Mouse (Mus musculus) liver, embryonic 16.5 days (tissue): Measurements from ENCODE around the gene Trp73. TPM values are rescaled to one million over a fixed set of nuclear protein-coding genes. Genes with fewer than 3 reads are reported as not detected.

ENCODE experiments used
- ATAC-seq: fragments of 200-750 bp; cut with Nextera tagmentation; 2 replicates; pipeline ENCODE4 v1.8.0; 2017; ENCODE audit warnings: low read depth, mild to moderate bottlenecking, moderate number of reproducible peaks, moderate library complexity
- H3K27ac ChIP-seq: fragments of 300-500 bp; sonication (generic); 2 replicates; pipeline ENCODE4 v1.5.1; 2014; ENCODE audit warnings: mild to moderate bottlenecking, low read length
- H3K27me3 ChIP-seq: fragments of 300-500 bp; sonication (generic); 2 replicates; pipeline ENCODE4 v1.6.1; 2014; ENCODE audit warnings: low read depth, low read length, mixed read lengths; ENCODE audit not compliant: control insufficient read depth, insufficient read depth
- H3K36me3 ChIP-seq: fragments of 300-500 bp; sonication (generic); 2 replicates; pipeline ENCODE4 v1.6.1; 2014; ENCODE audit warnings: mild to moderate bottlenecking; ENCODE audit not compliant: control insufficient read depth, insufficient read depth
- H3K4me1 ChIP-seq: fragments of 300-500 bp; sonication (generic); 2 replicates; pipeline ENCODE4 v1.6.1; 2014; ENCODE audit warnings: low read depth, low read length, mixed read lengths; ENCODE audit not compliant: control insufficient read depth
- H3K4me2 ChIP-seq: fragments of 300-500 bp; sonication (generic); 2 replicates; pipeline ENCODE4 v1.6.1; 2014; ENCODE audit warnings: low read depth, low read length, mixed read lengths
- H3K4me3 ChIP-seq: fragments of 300-500 bp; sonication (generic); 2 replicates; pipeline ENCODE4 v1.5.1; 2014; ENCODE audit warnings: low read depth, mild to moderate bottlenecking, low read length
- H3K9ac ChIP-seq: fragments of 300-500 bp; sonication (generic); 2 replicates; pipeline ENCODE4 v1.6.1; 2014; ENCODE audit warnings: low read depth, low read length
- H3K9me3 ChIP-seq: fragments of 300-500 bp; sonication (generic); replicated peaks from 2 replicates; pipeline ENCODE4 v1.6.1; 2016; ENCODE audit warnings: low read length; ENCODE audit not compliant: control insufficient read depth
- WGBS: fragments of 180-500 bp; shearing (Covaris S2); extraction: QIAGEN DNeasy Blood & Tissue Kit; methylation state at CpG from one replicate; pipeline ENCODE4 v1.1.7; 2014; ENCODE audit not compliant: insufficient replicate concordance; 5-methylcytosine and 5-hydroxymethylcytosine counted together
- polyA plus RNA-seq: library from polyadenylated mRNA; unstranded; fragments of >200 nt; fragmentation: Nextera tagmentation; extraction: Ambion mirVana; gene quantifications from 2 replicates; pipeline ENCODE4 v1.2.1, GENCODE M21; 2015

Trp73 gene
- polyA plus RNA-seq, 1 experiment from 2014 or later = 0.05 TPM

- Histone ChIP-seq H3K9me3 (no peaks in the 10 kb centered on the region), H3K27ac (no peak within 1 kb of the TSS), H3K4me3 (peak within 1 kb of the TSS; percentile 46), H3K9ac (no peak within 1 kb of the TSS), H3K36me3 (no peaks in the 10 kb centered on the region), H3K4me1 (no peaks in the 10 kb centered on the region), H3K27me3 (peaks cover 56% of the 10 kb centered on the region), H3K4me2 (peak within 1 kb of the TSS; percentile 53)
- WGBS = 1% methylated on average over 59 of the region's 61 CpGs
- 0 out of 2 replicates have a peak, but pooled peaks have one; percentile 37 for ATAC-seq
Measured at GRCm38 (mm10) chr4:154170506-154171150, 30.6 kb upstream of the Trp73 start, which contains the start of gene Megf6. TSS of gene Megf6 (plus strand) at chr4:154170730.

- Histone ChIP-seq H3K4me1 (no peaks in the 10 kb centered on the region), H3K27me3 (peaks cover 56% of the 10 kb centered on the region), H3K36me3 (no peaks in the 10 kb centered on the region), H3K4me3 (peak overlapping the region; percentile 46), H3K9me3 (no peaks in the 10 kb centered on the region), H3K27ac (no peak overlapping the region), H3K9ac (no peak overlapping the region), H3K4me2 (peak overlapping the region; percentile 53)
- WGBS = 3% methylated on average over 15 of the region's 15 CpGs
- ATAC-seq = no peak
Measured at GRCm38 (mm10) chr4:154170021-154170420, 30.0 kb upstream of the Trp73 start.

- Histone ChIP-seq H3K27me3 (peaks cover 40% of the 10 kb centered on the region), H3K36me3 (no peaks in the 10 kb centered on the region), H3K4me1 (peaks cover 17% of the 10 kb centered on the region), H3K4me3 (no peak overlapping the region), H3K4me2 (no peak overlapping the region), H3K9ac (no peak overlapping the region), H3K27ac (no peak overlapping the region), H3K9me3 (no peaks in the 10 kb centered on the region)
- ATAC-seq = no peak
- 21% methylated on average over 5 of the region's 5 CpGs for WGBS
Measured at GRCm38 (mm10) chr4:154167053-154167452, 27.0 kb upstream of the Trp73 start.

GRCm38 (mm10) chr4:154163296-154163695 lies 23.3 kb upstream of the Trp73 start:
- 21% methylated on average over 7 of the region's 7 CpGs for WGBS
- H3K36me3 ChIP-seq = peaks cover 6% of the 10 kb centered on the region
- H3K27ac ChIP-seq = no peak overlapping the region; the same call in 1 of the 2 replicates
- no peak overlapping the region for H3K9ac ChIP-seq
- H3K4me1 ChIP-seq = peaks cover 34% of the 10 kb centered on the region
- no peak overlapping the region for H3K4me3 ChIP-seq
- no peak overlapping the region for H3K4me2 ChIP-seq
- no peak for ATAC-seq
- peaks cover 3% of the 10 kb centered on the region for H3K27me3 ChIP-seq
- H3K9me3 ChIP-seq = no peaks in the 10 kb centered on the region

- peaks cover 31% of the 10 kb centered on the region for H3K36me3 ChIP-seq
- H3K27ac ChIP-seq = peak within 1 kb of the TSS; percentile 100
- peak within 1 kb of the TSS; percentile 88 for H3K4me2 ChIP-seq
- peaks cover 34% of the 10 kb centered on the region for H3K4me1 ChIP-seq
- H3K27me3 ChIP-seq = no peaks in the 10 kb centered on the region
- H3K9me3 ChIP-seq = no peaks in the 10 kb centered on the region
- WGBS = under 1% methylated on average over 75 of the region's 75 CpGs
- H3K4me3 ChIP-seq = peak within 1 kb of the TSS; percentile 90
- peak; percentile 89 for ATAC-seq
- peak within 1 kb of the TSS; percentile 93 for H3K9ac ChIP-seq
Measured at GRCm38 (mm10) chr4:154160538-154161390, 20.8 kb upstream of the Trp73 start, which contains the start of gene Tprgl. TSS of gene Tprgl (minus strand) at chr4:154160666.

GRCm38 (mm10) chr4:154159961-154160537 lies 20.0 kb upstream of the Trp73 start:
- Histone ChIP-seq H3K27me3 (no peaks in the 10 kb centered on the region), H3K4me1 (peaks cover 34% of the 10 kb centered on the region), H3K9me3 (no peaks in the 10 kb centered on the region), H3K4me2 (peak overlapping the region; percentile 63), H3K9ac (peak overlapping the region; percentile 93), H3K4me3 (peak overlapping the region; percentile 90), H3K36me3 (peaks cover 37% of the 10 kb centered on the region), H3K27ac (peak overlapping the region; percentile 98)
- 1% methylated on average over 47 of the region's 47 CpGs for WGBS
- ATAC-seq = peak; percentile 33

GRCm38 (mm10) chr4:154159002-154159401 lies 19.0 kb upstream of the Trp73 start:
- Histone ChIP-seq H3K27ac (peak overlapping the region; percentile 98), H3K4me1 (peaks cover 34% of the 10 kb centered on the region), H3K9me3 (no peaks in the 10 kb centered on the region), H3K4me3 (peak overlapping the region; percentile 90), H3K4me2 (peak overlapping the region; percentile 63), H3K9ac (peak overlapping the region; percentile 93), H3K27me3 (no peaks in the 10 kb centered on the region), H3K36me3 (peaks cover 37% of the 10 kb centered on the region)
- WGBS = 15% methylated on average over 6 of the region's 6 CpGs
- ATAC-seq = no peak

- Histone ChIP-seq H3K36me3 (peaks cover 37% of the 10 kb centered on the region), H3K27ac (no peak overlapping the region), H3K9ac (no peak overlapping the region), H3K9me3 (no peaks in the 10 kb centered on the region), H3K27me3 (no peaks in the 10 kb centered on the region), H3K4me2 (no peak overlapping the region), H3K4me1 (peaks cover 28% of the 10 kb centered on the region), H3K4me3 (no peak overlapping the region)
- ATAC-seq = no peak
- 90% methylated on average over 14 of the region's 14 CpGs for WGBS
Measured at GRCm38 (mm10) chr4:154157970-154158662, 18.1 kb upstream of the Trp73 start.
